In genomic region chr6:131421572-131421971, GRCm38 (mm10) we compare ENCODE assay signal across 8 mouse cellular contexts. TPM values are rescaled to one million over a fixed set of nuclear protein-coding genes. Genes with fewer than 3 reads are reported as not detected.
DNase-seq lines count a peak whose midpoint lies in the region; ATAC-seq and TF ChIP-seq lines count a peak whose summit lies in the region.

No protein-coding gene starts in this region.

- no peak for ATAC-seq in forebrain, postnatal 0 days
- peak; percentile 51; the same call in 1 of the 2 replicates for ATAC-seq in liver, embryonic 16.5 days (ENCODE audit: low read depth)
- no peak for ATAC-seq in midbrain, embryonic 13.5 days

- DNase-seq in forebrain, postnatal 0 days: no peak
- DNase-seq in forebrain, embryonic 10.5 days (ENCODE audit: extremely low spot score, low spot score): no peak
- peak; percentile 19 for DNase-seq in urinary bladder, postnatal 14 days (ENCODE audit: low spot score)
- no peak for DNase-seq in urinary bladder, postnatal 25 days (ENCODE audit: low spot score)
- DNase-seq in forelimb bud, embryonic 11.5 days (ENCODE audit: low read depth, low spot score): peak; percentile 17
- DNase-seq in layer of hippocampus, adult 9-11 months: no peak

- no peaks in the 10 kb centered on the region for H3K27me3 ChIP-seq in forebrain, postnatal 0 days (ENCODE audit: insufficient read depth, low read length)
- H3K27me3 ChIP-seq in forebrain, embryonic 10.5 days (ENCODE audit: poor library complexity, severe bottlenecking): no peaks in the 10 kb centered on the region
- no peaks in the 10 kb centered on the region for H3K27me3 ChIP-seq in liver, embryonic 16.5 days (ENCODE audit: control insufficient read depth, insufficient read depth, low read depth, low read length)
- H3K27me3 ChIP-seq in midbrain, embryonic 13.5 days: no peaks in the 10 kb centered on the region

- no peaks in the 10 kb centered on the region for H3K36me3 ChIP-seq in forebrain, postnatal 0 days (ENCODE audit: insufficient read depth)
- H3K36me3 ChIP-seq in forebrain, embryonic 10.5 days (replicated peaks): no peaks in the 10 kb centered on the region
- H3K36me3 ChIP-seq in liver, embryonic 16.5 days (ENCODE audit: control insufficient read depth, insufficient read depth): no peaks in the 10 kb centered on the region
- no peaks in the 10 kb centered on the region for H3K36me3 ChIP-seq in midbrain, embryonic 13.5 days

- no peak overlapping the region for H3K4me2 ChIP-seq in forebrain, postnatal 0 days (ENCODE audit: low read depth)
- H3K4me2 ChIP-seq in liver, embryonic 16.5 days (ENCODE audit: low read depth, low read length): no peak overlapping the region
- no peak overlapping the region for H3K4me2 ChIP-seq in midbrain, embryonic 13.5 days (replicated peaks)

- WGBS in forebrain, postnatal 0 days: 66% methylated on average over 3 of the region's 3 CpGs
- WGBS in forebrain, embryonic 10.5 days: 61% methylated on average over 3 of the region's 3 CpGs
- WGBS in liver, embryonic 16.5 days (ENCODE audit: insufficient replicate concordance): 42% methylated on average over 3 of the region's 3 CpGs
- 70% methylated on average over 3 of the region's 3 CpGs for WGBS in midbrain, embryonic 13.5 days

- no peak overlapping the region for H3K9ac ChIP-seq in forebrain, postnatal 0 days
- no peak overlapping the region for H3K9ac ChIP-seq in liver, embryonic 16.5 days (ENCODE audit: low read depth, low read length)
- no peak overlapping the region for H3K9ac ChIP-seq in midbrain, embryonic 13.5 days (replicated peaks)

- H3K4me1 ChIP-seq in forebrain, postnatal 0 days (ENCODE audit: insufficient read depth): no peaks in the 10 kb centered on the region
- H3K4me1 ChIP-seq in forebrain, embryonic 10.5 days: no peaks in the 10 kb centered on the region
- H3K4me1 ChIP-seq in liver, embryonic 16.5 days (ENCODE audit: control insufficient read depth, low read depth, low read length): no peaks in the 10 kb centered on the region
- H3K4me1 ChIP-seq in midbrain, embryonic 13.5 days (replicated peaks): no peaks in the 10 kb centered on the region

- H3K27ac ChIP-seq in forebrain, postnatal 0 days (ENCODE audit: low read depth, low read length): no peak overlapping the region
- no peak overlapping the region for H3K27ac ChIP-seq in forebrain, embryonic 10.5 days
- H3K27ac ChIP-seq in liver, embryonic 16.5 days (ENCODE audit: low read length): no peak overlapping the region
- H3K27ac ChIP-seq in midbrain, embryonic 13.5 days: no peak overlapping the region

- H3K9me3 ChIP-seq in forebrain, postnatal 0 days (ENCODE audit: low read length): no peaks in the 10 kb centered on the region
- H3K9me3 ChIP-seq in forebrain, embryonic 10.5 days: peaks cover 6% of the 10 kb centered on the region; the same call in 1 of the 2 replicates
- H3K9me3 ChIP-seq in liver, embryonic 16.5 days (replicated peaks; ENCODE audit: control insufficient read depth, low read length): no peaks in the 10 kb centered on the region
- no peaks in the 10 kb centered on the region for H3K9me3 ChIP-seq in midbrain, embryonic 13.5 days

- TF ChIP-seq CTCF in forebrain, postnatal 0 days (IDR thresholded peaks at IDR 0.05; ENCODE audit: low read depth): peak; percentile 55

- H3K4me3 ChIP-seq in forebrain, postnatal 0 days (ENCODE audit: low read depth, low read length): no peak overlapping the region
- no peak overlapping the region for H3K4me3 ChIP-seq in forebrain, embryonic 10.5 days
- H3K4me3 ChIP-seq in liver, embryonic 16.5 days (ENCODE audit: low read depth, low read length): no peak overlapping the region
- no peak overlapping the region for H3K4me3 ChIP-seq in midbrain, embryonic 13.5 days (replicated peaks)

RNA-seq across cellular contexts. Expression of gene Ybx3, which starts 33.3 kb away (rescaled TPM):
- 89.3 and 116 TPM in 2 replicates for total RNA-seq in forebrain, postnatal 0 days (2014; rRNA removed)
- polyA plus RNA-seq in forebrain, postnatal 0 days (2015; fragmentation: Nextera tagmentation; extraction: Ambion mirVana): 36.2 and 37.3 TPM in 2 replicates
- polyA plus RNA-seq in forebrain, embryonic 10.5 days (2016; fragmentation: Nextera tagmentation; extraction: Ambion mirVana): 41.6 and 42.5 TPM in 2 replicates
- polyA plus RNA-seq in liver, embryonic 16.5 days (2015; fragmentation: Nextera tagmentation; extraction: Ambion mirVana): 40.9 and 41.7 TPM in 2 replicates
- 23.3 and 25.0 TPM in 2 replicates for polyA plus RNA-seq in midbrain, embryonic 13.5 days (2015; fragmentation: Nextera tagmentation; extraction: Ambion mirVana)

Comparison
In these comparisons a context has a peak if more than half of its experiments do, and no peak if none do; other contexts are left out.
1. DNase-seq: peak in urinary bladder, postnatal 14 days (single experiment) and forelimb bud, embryonic 11.5 days (single experiment); none in forebrain, postnatal 0 days (single experiment), forebrain, embryonic 10.5 days (single experiment), urinary bladder, postnatal 25 days (single experiment) and layer of hippocampus, adult 9-11 months (single experiment).